Mouse (Mus musculus) CD8-positive naive resting alpha-beta T cell, adult 2 months (primary cell): ENCODE data around the gene Vsig8.

ENCODE experiments used
- DNase-seq, 2 experiments: peaks; one replicate each; pipeline ENCODE4 v3.0.0; 2022; ENCODE audit warnings: low read depth in 2 of 2, low spot score in 2 of 2

Gene Vsig8

DNA sequence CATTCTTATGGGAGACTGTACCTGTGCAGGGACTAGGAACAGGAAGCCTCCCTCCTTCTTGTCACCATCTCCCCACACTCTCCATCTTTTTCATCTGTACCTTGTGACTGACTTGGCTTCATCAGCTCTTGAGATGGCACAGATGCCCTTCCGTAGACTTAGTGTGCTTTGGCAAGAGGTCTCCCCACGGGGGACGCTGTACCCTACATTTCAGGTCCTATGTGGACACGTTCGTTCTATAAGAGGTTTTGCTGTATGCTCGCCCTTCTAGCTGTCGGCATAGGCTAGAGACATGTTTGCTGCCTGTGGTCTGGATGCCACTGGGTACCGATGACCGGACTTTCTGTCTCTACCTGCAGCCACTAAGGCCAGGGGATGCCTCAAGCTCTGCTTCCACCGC, 28.3 kb upstream of the Vsig8 start:
- DNase-seq: no peak

DNA sequence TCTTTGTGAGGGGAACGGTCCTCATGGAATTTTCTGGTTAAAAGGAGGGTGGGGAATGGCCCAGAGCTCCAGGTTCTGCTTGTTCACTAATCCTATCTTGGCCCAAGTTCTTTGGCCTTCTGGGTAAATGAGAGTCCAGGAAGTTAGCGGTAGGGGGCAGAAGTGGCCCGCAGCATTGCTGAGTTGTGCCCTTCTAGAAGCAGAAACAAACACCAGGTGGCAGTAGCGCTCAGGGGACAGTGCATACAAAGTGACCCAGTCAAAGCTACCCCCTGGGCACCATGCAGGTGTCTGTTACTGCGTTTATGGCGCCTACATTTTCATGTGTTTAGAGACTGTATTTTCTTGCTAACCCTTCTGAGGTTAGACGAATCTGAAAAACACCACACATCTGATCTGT, 27.0 kb upstream of the Vsig8 start:
- DNase-seq: peak; percentile 84 to 89

DNA sequence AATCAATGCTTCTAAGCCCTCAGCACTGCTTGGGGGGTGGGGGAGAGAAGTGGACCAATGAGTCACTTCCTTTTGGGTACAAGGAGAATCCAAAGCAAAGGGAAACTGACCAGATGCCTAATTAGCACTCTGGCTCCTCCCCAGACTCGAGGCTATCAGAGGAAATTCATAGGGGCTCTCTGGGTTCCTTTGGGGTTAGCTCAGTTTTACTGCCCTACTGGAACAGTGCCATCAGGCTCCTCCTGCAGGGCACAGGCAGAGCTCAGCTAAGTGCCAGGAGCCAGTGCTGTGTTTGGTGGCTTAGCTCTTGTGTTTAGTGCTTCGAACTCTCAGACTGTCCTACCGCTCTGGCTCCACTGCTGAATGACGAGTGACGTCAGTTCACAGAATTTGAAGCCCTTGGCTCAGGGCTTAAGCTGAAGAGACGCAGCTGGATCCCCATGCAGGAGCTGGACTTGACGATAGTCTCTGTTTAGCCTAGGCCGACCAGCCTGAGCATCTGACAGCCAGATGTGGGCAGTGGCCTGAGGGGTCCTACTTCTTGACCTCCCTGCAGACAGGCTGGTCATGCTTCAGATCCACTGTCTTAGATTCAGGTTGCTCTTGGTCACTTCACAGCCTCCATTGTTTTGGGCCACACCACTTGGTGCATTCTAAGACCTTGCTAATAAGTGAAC, 25.1 kb upstream of the Vsig8 start:
- DNase-seq: no peak

DNA sequence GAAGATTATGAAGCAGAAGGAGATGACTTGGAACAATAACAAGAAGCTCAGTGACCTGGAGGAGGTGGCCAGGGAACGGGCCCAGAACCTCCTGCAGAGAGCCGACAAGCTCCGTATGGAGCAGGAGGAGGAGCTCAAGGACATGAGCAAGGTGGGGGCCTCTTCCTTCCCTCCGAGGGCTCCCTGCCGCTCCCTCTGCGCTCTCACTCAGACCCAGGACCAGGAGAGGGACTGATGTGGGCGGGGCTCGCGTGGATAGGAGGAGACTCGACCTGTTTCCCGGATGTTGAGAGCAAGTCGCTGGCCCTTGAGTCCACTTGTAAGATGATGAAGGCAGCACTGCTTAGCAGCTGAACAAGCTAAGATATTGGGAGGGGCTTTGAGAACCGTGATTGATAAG, 23.2 kb upstream of the Vsig8 start:
- no peak for DNase-seq

DNA sequence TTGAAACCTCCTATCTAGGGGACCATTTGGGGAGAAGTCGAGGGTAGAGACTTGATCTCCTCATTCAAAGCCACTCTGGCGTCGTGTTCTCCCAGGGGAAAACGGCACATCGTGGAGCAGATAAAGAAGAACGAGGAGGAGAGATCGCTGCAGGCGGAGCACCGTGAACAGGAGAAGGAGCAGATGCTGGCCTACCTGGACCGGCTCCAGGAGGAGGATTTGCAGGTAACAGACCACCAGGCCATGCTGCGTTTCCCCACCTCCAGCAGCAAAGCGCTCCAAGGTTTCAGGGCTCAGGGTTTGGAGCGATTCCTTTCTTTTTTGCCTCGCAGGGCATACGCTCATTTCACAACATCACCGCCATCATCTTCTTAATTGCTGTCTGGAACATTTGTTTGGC, 20.6 kb upstream of the Vsig8 start:
- DNase-seq: no peak

DNA sequence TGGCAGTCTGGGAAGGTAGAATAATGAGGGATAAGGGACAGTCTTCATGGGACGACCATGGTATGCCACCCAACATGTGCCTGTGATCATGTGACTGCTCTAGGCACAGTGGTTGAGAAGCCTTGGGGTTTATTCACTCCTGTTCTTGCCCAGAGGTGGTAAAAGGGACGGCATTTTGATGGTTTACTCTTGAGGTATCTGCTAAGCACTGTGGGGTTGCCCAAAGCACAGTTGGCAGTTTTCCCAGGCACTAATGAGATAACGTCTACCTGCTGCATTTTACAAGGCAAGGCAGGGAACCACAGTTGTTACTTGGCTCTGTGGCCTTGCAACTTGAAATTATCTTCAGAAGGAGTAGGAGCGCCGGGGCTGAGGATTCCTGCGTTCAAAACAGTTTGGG, 15.9 kb upstream of the Vsig8 start:
- DNase-seq: no peak

DNA sequence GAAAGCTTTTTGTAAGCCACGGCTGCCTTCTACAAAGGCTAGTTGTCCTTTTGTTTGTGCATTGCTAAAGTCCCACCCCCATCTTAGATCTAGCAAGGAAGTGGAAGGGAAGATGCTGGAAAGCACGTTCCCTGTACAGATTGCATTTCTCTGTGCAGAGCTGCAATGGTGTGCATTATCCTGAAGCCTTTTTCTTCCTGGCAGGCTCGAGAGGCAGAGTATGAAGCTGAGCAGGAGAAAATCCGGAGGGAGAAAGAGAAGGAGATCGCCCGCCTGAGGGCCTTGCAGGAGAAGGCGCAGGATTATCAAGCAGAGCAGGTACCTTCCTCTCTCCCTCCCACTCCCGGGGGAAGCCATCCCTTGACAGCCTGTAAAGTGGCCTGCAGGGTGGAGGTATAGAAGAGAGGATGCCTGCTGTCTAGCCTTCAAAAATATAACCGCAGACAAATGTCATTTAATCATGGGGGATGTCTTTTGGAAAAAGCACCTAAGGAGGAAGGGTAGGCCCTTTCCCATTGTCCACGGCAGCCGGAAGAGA, 15.4 kb upstream of the Vsig8 start:
- no peak for DNase-seq

DNA sequence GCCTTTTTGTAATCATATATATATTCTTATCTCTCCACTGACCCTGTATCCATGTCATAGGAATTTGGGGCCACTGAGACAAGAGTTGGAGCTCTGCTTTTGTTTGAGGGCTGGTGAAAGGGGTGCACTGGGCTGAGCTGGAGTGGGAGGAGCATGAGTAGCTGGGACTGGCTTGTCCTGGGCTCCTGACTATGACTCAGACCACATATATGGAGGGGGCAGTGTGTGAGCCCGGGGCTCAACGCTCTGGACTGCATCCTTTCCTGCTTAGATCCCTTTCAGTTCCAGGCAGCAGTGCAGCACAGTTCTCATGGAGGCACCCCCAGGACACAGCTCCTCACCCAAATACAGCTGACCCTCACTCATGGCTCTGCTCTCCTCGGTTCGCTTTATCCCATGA, 9.7 kb upstream of the Vsig8 start:
- no peak for DNase-seq

DNA sequence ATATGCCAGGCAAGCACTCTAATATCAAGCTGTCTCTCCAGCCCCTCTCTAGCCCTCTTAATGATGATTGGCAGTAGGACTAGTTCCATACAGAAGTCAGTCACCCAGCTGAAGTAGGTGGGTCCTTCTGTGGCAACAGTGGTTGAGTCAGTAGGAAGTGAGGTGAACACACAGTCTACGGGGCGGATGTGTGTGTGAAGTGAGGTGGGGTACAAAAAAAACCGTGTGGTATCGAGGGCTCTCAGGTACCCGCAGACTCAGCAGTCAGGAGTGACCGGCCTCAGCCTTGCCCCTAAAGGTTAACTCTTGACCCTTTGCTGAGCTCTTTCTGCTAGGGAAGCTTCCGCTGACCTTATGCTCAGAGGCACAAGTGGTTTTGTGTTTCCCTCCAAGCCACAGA, 7.2 kb upstream of the Vsig8 start:
- DNase-seq: peak in 1 of 2 experiments; percentile 42

DNA sequence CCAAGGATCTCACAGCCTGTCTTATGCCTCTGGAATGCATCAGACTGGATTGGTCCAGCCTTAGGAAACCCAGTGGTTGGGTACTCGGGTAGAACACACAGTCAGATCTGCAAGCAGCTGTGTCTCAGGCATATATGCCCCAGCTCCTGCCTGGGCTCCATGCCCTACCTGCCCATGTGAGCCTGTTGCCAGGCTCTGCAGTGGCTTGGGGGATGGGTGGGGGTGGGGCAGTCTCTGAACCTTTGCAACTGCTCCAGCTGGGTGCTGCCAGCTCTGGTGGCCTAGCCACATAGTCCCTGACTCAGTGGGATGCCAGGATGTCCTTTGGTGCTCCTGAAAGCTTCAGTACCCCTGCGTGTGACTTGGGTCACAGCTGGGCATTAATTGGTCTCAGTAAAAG, 6.4 kb upstream of the Vsig8 start:
- DNase-seq: no peak

DNA sequence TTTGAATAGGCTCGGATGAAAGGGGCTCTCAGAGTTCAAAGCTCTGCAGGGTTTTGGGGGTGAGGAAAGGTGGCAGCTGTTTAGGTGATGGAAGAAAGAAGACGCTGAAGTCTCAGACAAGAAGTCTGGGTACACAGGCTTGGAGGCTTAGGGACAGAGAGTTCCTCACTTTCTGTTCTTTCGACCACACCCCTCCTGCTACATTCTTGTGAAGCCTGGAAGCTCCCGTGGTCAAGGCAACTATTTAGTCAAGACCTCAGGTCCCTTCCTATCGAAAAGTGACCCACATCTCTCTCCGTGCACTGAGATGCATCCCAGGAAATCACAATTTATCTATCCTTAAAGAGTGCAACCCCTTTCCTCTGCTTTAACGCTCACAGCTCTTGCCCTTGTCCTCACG, 6.0 kb upstream of the Vsig8 start:
- DNase-seq: no peak

DNA sequence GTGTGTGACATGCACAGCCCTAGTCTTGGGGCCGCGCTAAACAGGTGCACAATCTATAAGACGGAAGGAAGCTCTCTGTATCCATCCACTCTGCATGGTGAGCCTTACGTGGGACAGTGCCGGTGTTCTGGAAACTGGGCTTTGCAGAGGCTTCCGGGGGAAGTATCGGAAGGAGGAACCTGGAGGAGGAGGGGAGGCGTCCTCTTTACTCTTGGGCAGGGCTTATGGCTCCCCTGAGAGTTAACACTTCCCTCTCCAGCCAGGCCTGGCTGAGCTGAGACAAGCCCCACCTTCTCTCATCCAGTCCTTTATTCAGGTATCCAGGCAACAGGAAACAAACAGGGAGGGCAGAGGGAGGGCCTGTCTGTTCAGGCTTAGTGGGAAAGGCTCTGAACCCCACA, 5.2 kb upstream of the Vsig8 start:
- DNase-seq: peak in 1 of 2 experiments; percentile 12

DNA sequence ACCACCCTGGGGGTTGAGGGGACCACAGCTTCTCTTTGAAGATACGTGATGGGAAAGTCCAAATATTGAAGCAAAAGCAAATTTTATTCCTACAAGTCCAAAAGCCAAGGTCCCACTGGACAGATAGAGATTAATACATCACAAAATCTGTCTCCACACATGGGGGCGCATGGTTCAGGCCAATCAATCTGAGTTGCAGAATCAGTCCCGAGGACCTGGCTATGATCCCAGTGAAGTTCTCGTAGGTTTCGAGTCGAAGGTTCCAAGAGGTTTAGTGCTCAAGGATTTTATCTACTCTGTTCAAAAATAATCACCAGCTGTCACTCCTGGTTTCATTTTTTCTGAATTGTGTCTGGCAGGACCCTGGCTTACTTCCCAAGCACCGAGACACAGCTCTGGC, 4.7 kb upstream of the Vsig8 start:
- DNase-seq: no peak

DNA sequence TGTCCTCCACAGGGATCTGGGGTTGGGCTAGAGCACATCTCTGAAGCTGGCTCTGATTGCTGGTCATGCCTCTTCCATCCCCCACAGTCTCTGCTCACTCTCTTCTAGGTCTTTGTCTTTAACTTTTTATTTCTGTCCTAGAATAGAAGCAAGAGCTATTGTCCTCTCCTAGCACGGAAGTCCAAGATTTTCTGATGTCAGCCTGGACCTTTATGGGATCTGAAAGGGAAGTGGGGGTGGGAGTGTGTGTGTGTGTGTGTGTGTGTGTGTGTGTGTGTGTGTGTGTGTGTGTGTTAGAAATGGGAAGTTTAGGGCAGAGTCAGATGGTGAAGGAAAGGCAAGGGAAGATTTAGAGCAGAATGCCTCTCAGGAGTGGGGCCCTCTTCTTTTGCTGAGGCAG, 3.1 kb upstream of the Vsig8 start:
- DNase-seq: no peak

DNA sequence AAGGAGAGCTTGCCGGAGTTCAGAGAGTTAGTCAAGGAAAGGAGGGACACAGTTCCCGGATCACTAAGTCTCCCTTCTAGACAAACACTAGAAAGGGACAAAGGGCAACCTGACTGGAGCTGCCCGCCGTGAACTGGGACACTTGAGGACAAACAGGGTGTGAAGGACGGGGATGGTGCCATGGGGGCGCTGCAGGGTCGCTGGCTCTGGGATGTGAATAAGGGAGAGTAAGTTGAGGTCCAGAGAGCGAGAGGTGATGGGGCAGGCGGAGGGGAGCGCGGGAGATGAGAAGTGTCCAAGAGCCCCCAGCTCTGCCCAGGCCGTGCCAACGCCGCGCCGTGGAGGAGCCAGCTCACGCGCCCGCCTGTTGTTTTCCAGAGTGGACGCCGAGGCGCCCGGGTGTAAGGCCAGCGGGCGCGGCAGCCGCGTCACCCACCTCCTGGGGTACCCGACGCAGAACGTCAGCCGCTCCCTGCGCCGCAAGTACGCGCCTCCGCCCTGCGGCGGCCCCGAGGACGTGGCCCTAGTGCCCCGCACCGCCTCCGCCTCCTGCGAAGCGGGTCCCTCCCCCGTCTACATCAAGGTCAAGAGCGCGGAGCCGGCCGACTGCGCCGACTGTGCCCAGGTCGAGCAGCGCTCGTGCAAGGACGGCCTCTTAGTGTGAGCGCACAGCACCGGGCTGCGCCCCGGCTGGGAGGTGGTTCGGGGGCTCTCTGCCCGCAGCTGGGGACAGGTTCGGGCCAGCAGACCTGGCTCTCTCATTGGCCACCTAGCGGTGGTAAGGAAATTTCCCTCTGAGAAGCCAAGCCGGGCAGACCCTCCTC, 7.1 kb downstream of the Vsig8 start:
- peak; percentile 42 to 53 for DNase-seq

DNA sequence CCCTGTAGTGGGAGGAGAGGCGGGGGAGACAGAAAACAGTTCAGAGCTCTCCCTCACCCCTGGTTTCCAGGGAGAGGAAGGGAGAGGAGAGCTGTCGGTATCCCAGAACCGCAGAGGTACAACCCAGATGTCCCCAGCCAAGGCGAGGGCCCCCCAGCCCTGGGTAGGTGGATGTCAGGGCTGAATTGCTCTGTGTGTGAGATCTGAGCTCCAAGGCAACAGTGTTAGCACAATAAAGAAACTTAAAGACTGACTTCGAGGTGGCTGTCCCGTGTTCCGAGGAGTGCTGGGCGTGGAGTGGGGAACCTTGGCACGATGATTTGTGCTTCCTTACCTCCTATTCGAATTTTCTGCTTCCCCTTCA, 7.7 kb downstream of the Vsig8 start:
- no peak for DNase-seq

DNA sequence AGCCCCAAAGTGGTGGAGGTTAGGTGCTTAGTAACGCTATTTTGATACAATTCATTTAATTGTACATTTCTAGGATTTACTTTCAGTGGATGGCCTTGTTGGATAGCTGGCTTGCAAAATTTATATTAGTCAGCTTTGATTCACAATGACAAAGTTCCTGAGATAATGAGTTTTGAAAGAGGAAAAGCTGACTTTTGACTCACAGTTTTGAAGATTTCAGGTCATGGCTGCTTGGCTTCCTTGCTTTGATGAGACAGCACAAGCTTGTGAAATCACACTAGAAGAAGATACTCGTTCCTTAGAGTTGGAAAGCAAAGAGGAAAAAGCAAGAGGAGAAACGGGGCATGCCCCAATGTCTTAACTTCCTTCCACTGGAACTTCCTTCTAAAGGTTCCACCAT, 10.4 kb downstream of the Vsig8 start:
- no peak for DNase-seq

DNA sequence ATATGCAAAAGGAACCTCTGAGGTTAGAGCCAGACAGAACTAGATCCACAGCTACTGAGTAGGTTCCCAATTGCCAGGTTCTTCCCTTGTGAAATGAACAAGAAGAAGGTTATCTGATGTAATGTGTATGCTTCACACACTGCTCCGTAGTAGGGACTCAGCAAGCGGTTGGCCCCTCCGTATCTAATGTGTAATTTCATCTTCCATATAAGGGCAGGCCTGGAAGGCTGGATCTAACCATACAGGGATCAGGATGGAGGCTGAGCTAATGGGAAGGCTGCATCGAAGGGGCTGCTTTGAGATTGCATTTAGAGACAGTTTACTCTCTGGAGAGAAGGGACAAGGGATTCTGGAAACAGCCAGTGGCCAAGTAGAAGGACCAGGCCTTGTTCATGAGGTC, 12.0 kb downstream of the Vsig8 start:
- no peak for DNase-seq

DNA sequence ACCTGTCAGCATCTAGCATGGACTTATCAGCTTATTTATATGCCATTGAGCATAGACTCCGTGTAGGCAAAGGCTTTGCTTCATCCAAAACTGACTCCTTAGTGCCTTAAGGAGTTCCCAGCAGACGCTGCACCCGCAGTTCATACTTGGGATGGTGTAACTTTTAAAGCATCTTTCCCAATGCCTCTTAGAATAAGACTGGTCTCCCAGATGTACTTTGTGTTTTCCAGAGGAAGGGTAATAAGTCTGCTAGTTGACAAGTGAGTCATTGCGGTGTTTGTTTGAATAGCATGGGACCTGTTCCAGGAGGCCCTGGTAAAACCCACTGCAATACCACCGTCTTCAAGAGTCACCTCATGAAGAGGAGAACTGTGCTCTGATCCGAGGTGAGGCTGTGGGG, 24.4 kb downstream of the Vsig8 start:
- no peak for DNase-seq

DNA sequence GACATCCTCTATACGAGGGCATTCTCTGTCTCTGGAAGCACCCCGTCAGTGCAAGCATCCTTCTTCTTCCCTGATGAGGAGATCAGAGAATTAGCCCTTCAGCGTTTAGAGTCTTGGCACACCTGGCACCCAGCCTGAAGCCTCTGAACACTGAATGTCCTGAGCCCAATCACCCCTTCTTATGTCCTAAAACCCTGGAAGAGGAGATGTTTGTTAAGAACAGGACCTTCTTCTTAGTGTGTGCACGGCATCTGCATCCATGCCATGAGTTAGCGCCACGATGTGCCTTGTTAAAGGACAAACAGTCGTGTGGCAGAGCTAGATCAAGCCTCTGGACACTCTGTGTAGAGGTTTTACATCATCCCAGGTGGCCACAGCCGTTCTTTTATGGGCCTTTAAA, 26.7 kb downstream of the Vsig8 start:
- DNase-seq: no peak

DNA sequence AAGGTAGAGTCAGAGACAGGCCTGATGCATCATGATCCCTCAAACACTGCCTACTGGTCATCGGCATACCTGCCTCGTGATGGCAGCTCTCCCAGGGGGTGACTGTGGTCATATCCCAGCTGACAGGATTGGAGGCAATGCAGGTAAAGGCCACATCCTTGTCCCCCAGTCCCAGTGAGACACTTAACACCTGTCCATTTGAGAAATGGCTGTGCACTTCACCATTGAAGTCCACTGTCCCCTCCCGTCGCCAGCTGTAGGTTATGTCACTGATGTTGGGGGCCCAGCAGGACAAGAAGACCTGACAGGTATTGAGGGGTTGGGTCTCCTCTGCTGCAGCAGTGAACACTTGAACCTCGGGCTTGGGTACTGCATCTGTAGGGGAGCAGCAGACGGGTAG, 28.5 kb downstream of the Vsig8 start:
- no peak for DNase-seq

DNA sequence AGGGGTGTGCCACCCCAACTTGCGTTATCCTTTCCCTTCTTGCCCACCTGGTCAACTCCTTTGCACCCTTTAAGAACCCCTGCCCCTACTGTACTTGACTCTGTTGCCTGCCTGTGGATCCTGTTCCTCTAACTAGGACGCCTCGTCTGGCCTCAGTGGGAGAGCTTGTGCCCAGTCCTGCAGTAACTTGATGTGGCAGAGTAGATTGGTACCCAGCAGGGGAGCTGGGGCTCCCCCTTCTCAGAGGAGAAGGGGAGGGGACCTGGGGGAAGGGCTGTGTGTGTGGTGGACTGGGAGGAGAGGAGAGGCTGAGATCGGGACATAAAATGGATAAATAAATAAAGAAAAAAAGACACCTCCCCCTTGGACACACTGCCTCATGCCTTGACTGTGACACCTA, 29.3 kb downstream of the Vsig8 start:
- DNase-seq: no peak
